Mouse (Mus musculus): ENCODE data around the gene Rbfox1.

DNA sequence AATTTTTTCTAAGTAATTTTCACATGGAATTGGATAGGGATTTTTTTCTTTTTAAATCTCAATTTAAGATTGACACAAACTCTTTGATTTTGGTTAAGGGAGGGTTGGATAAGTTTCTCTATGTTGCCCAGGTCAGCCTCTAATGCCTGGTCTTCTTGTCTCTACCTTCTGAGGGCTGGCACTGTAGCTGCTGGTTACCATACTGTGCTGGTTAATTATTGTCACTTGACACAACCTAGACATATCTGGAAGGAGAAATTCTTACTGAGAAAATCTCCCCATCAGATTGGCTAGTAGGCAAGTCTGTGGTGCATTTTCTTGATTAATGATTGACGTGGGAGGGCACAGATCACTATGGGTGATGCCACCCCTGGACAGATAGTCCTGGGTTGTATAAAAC is 177.3 kb downstream of the Rbfox1 start:
- TF ChIP-seq CTCF (IDR thresholded peaks at IDR 0.05; ENCODE audit: low read depth, low read length) = no peak
- TF ChIP-seq POLR2A (IDR thresholded peaks at IDR 0.05; ENCODE audit: insufficient read depth, low read length) = no peak
- no peak for TF ChIP-seq EP300 (IDR thresholded peaks at IDR 0.05; ENCODE audit: insufficient read depth, low read depth, low read length)
